Comparison of ENCODE assay signal across 25 mouse cellular contexts in genomic region chr10:87717156-87717555, GRCm38 (mm10).
DNase-seq lines count a peak whose midpoint lies in the region; ATAC-seq lines count a peak whose summit lies in the region.
"Had no signal": no experiment of that assay in that cellular context is flagged by ENCODE, and none has a peak within 500 bp of the region (broad histone marks: within the 10 kb centered on the region; RNA-seq: fewer than 3 reads in every experiment).

No protein-coding gene starts in this region.

- no peak overlapping the region for H3K4me3 ChIP-seq in kidney, embryonic 15.5 days (replicated peaks)
- H3K4me3 ChIP-seq in kidney, embryonic 16.5 days (ENCODE audit: low read length): no peak overlapping the region
- H3K4me3 ChIP-seq: forebrain, embryonic 10.5 days; forebrain, embryonic 13.5 days; heart, embryonic 12.5 days; heart, embryonic 15.5 days; hindbrain, embryonic 10.5 days; hindbrain, embryonic 13.5 days had no signal

- no peak for ATAC-seq in kidney, embryonic 15.5 days (replicated peaks; ENCODE audit: low FRiP score)
- no peak for ATAC-seq in kidney, embryonic 16.5 days (ENCODE audit: low FRiP score, low TSS enrichment)
- ATAC-seq in inflammation-experienced regulatory T-cells, adult 6 months: no peak
- ATAC-seq: CD4-positive, CD25-positive, alpha-beta regulatory T cell, adult 4 months; forebrain, embryonic 13.5 days; forebrain, embryonic 16.5 days had no signal

- H3K4me2 ChIP-seq in kidney, embryonic 15.5 days: no peak overlapping the region
- H3K4me2 ChIP-seq in kidney, embryonic 16.5 days (replicated peaks; ENCODE audit: low read depth, low read length): no peak overlapping the region
- H3K4me2 ChIP-seq: forebrain, embryonic 13.5 days; heart, embryonic 12.5 days; heart, embryonic 15.5 days; hindbrain, embryonic 13.5 days had no signal

- no peaks in the 10 kb centered on the region for H3K4me1 ChIP-seq in kidney, embryonic 15.5 days
- H3K4me1 ChIP-seq in kidney, embryonic 16.5 days (ENCODE audit: insufficient read depth, low read length): no peaks in the 10 kb centered on the region
- H3K4me1 ChIP-seq: forebrain, embryonic 10.5 days; forebrain, embryonic 13.5 days; heart, embryonic 12.5 days; hindbrain, embryonic 10.5 days; hindbrain, embryonic 13.5 days had no signal

- no peaks in the 10 kb centered on the region for H3K9me3 ChIP-seq in kidney, embryonic 15.5 days (replicated peaks)
- no peaks in the 10 kb centered on the region for H3K9me3 ChIP-seq in kidney, embryonic 16.5 days (ENCODE audit: low read length)
- H3K9me3 ChIP-seq: forebrain, embryonic 10.5 days; forebrain, embryonic 13.5 days; heart, embryonic 12.5 days; heart, embryonic 15.5 days; hindbrain, embryonic 10.5 days; hindbrain, embryonic 13.5 days had no signal

- intact Hi-C loops in gastrocnemius, postnatal 14 days (cut with DNase I; ENCODE audit: low total_unique reads): no loop called here

- DNase-seq in kidney, adult 18-20 months: peak; percentile 6
- peak; percentile 54 for DNase-seq in kidney, adult 9 months
- peak; percentile 35 for DNase-seq in kidney, postnatal 14 days
- peak; percentile 35 to 64 for DNase-seq in kidney, postnatal 36 days
- DNase-seq in gastrocnemius, postnatal 14 days: no peak
- DNase-seq: adrenal gland, adult 8-10 months; adrenal gland, postnatal 25 days; cerebellum, adult 11-12 months; cerebellum, adult 8-10 months; cerebellum, postnatal 10 days; gastrocnemius, postnatal 10 days; heart, adult 11 months; heart, postnatal 10 days; heart, postnatal 36 days had no signal

- H3K9ac ChIP-seq in kidney, embryonic 15.5 days: no peak overlapping the region
- H3K9ac ChIP-seq in kidney, embryonic 16.5 days (replicated peaks; ENCODE audit: low read length): no peak overlapping the region
- H3K9ac ChIP-seq: forebrain, embryonic 13.5 days; heart, embryonic 12.5 days; heart, embryonic 15.5 days; hindbrain, embryonic 13.5 days had no signal

- H3K36me3 ChIP-seq in kidney, embryonic 15.5 days: no peaks in the 10 kb centered on the region
- no peaks in the 10 kb centered on the region for H3K36me3 ChIP-seq in kidney, embryonic 16.5 days (ENCODE audit: insufficient read depth, low read length)
- H3K36me3 ChIP-seq: forebrain, embryonic 10.5 days; heart, embryonic 12.5 days; heart, embryonic 15.5 days; hindbrain, embryonic 10.5 days; hindbrain, embryonic 13.5 days had no signal

- no peaks in the 10 kb centered on the region for H3K27me3 ChIP-seq in kidney, embryonic 15.5 days
- no peaks in the 10 kb centered on the region for H3K27me3 ChIP-seq in kidney, embryonic 16.5 days (ENCODE audit: insufficient read depth, low read length)
- H3K27me3 ChIP-seq: forebrain, embryonic 13.5 days; heart, embryonic 12.5 days; heart, embryonic 15.5 days; hindbrain, embryonic 13.5 days had no signal

- H3K27ac ChIP-seq in kidney, embryonic 15.5 days: no peak overlapping the region
- no peak overlapping the region for H3K27ac ChIP-seq in kidney, embryonic 16.5 days (ENCODE audit: low read length)
- H3K27ac ChIP-seq: forebrain, embryonic 10.5 days; forebrain, embryonic 13.5 days; heart, embryonic 15.5 days; hindbrain, embryonic 10.5 days; hindbrain, embryonic 13.5 days had no signal
